Mouse (Mus musculus) ES-E14 (cell line): Measurements from ENCODE around the gene Bmp6.

Experiments
- CHD2 ChIP-seq: IDR thresholded peaks from 2 replicates; pipeline ENCODE4 v1.6.1; 2014; ENCODE audit warnings: mild to moderate bottlenecking, low read depth, low read length, inconsistent platforms
- MAFK ChIP-seq: IDR thresholded peaks from 2 replicates; pipeline ENCODE4 v1.6.1; 2014; ENCODE audit warnings: mild to moderate bottlenecking, low read depth, low read length, inconsistent platforms; ENCODE audit not compliant: insufficient read depth
- ZNF384 ChIP-seq: IDR thresholded peaks from 2 replicates; pipeline ENCODE4 v1.6.1; 2012; ENCODE audit warnings: low read depth, low read length, inconsistent platforms

DNA sequence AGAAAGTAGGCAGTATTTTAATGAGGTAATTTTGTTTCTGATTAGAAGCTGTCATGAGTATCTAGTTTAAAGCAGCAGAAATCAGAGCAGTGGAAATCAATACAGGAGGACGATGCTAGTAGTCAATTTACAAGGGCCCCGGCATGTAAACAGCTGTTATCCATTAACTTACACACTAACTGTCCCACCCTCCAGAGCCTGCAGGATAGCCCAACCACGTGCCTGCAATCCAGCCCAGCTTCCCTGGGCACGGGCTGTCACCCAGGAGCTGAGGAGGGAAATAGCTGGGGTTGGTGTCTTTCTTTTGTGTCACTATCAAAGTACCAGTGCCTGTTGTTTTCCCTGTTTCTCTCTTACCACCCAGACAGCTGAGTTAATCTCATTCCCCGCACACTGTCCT, 7.1 kb downstream of the Bmp6 start:
- no peak for TF ChIP-seq ZNF384
- TF ChIP-seq CHD2 = no peak
- TF ChIP-seq MAFK = no peak
